Mouse (Mus musculus): ENCODE data around the gene Ncor2.

The Ncor2 gene

GRCm38 (mm10) chr5:125096368-125096767, 82.7 kb downstream of the Ncor2 start:
- WGBS = 68% methylated on average over 11 of the region's 11 CpGs

- 73% methylated on average over 14 of the region's 14 CpGs for WGBS
Observed at GRCm38 (mm10) chr5:125095525-125096175, 83.4 kb downstream of the Ncor2 start.

- 62% methylated on average over 5 of the region's 5 CpGs for WGBS
Observed at GRCm38 (mm10) chr5:125093795-125094194, 85.2 kb downstream of the Ncor2 start.

- 74% methylated on average over 6 of the region's 6 CpGs for WGBS
Observed at GRCm38 (mm10) chr5:125088076-125088475, 90.9 kb downstream of the Ncor2 start.

GRCm38 (mm10) chr5:125085097-125085617, 93.9 kb downstream of the Ncor2 start:
- 68% methylated on average over 8 of the region's 8 CpGs for WGBS

- 81% methylated on average over 6 of the region's 6 CpGs for WGBS
Observed at GRCm38 (mm10) chr5:125083674-125084073, 95.3 kb downstream of the Ncor2 start.

GRCm38 (mm10) chr5:125081318-125082101, 97.5 kb downstream of the Ncor2 start:
- WGBS = 29% methylated on average over 21 of the region's 21 CpGs

DNA sequence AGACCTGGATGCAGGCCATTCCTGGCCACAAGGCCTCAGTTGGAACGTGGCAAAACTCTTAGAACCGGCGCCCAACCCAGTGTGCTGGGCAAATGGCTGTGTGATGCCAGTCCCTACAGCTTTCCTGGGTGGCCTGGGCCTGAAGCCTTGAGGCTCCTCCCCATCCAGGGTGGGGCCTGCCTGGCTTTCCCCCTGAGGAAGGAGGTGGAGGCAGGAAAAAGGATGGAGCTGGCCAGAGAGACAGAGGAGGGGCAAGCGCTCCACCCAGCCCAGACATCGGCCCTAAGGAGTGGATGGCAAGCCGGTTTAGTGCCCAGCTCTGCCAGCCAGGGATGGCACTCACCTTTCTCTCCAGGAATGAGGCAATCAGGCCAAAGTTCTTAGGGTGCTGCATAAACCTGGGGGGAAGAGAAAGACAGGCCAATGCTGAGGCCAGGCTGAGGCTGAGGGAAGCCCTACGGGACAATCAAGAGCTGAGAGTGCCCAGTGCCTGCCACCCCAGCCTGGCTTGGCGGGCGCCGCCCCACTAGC, 98.2 kb downstream of the Ncor2 start:
- WGBS = 55% methylated on average over 10 of the region's 10 CpGs

DNA sequence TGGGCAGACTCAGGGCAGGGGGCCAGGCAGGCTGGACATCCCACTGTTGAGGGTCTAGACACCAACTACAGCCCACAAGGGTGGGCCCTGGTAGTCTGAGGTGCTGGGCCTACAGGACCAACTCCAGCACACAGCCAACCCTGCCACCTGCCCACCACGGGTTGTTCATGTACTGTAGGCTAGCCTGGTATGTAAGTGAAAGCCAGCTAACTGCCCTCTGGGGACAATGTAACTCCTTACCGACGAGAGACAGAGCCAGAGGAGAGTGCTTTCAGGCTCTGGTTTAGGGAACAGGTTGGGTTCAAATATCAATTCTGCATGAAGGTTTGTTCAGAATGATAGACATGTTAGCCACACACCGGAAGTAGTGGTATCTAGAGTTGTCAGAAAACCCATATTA, 98.7 kb downstream of the Ncor2 start:
- 84% methylated on average over 4 of the region's 4 CpGs for WGBS

DNA sequence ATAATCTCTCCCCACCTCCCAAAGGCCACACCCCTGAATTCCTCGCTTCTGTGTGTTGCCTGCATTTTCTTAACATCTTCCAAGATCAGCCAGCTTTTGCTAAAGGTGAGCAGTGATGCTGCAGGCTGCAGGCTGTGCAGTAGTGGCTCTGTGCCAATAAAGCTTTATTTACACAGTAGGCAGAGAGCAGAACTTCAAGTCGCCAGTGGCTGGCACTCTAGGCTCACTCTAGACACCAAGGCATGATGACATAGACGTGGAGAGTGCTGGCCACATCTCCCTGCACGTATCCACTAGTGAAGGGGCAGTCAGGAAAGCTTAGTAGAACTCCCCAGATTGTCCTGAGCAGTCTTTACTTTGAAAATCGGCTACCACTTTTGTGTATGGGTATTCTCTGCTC, 100.8 kb downstream of the Ncor2 start:
- WGBS = 58% methylated on average over 5 of the region's 5 CpGs

GRCm38 (mm10) chr5:125076183-125076582, 102.8 kb downstream of the Ncor2 start:
- WGBS = 46% methylated on average over 9 of the region's 9 CpGs

DNA sequence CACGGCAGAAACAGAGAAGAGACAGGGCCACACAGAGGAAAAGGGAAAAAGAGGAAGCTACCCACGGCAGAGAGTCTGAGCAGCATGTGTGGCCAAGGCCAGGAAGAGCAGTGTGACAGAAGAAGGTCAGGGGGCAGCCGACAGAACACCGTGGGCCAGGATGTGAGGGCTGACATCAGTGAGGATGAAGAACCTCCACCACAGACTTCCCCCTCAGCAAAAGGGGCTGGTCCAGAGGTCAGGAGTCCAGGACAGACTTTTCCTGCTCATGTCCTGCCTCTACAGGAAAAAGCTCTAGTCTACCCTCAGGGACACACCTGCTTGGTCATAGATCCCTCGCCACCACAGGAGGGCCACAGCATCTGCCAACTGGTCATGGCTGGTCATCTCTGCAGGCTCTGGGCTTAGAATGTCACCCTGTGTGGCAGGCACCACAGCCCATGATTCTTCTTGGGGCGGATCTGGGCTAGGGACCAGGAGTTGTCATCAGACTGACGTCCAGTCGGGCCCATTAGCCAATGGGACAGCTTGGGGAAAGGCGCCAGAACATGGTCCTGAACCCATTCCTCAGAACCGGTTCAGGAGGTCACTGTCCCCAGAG, 104.3 kb downstream of the Ncor2 start:
- 67% methylated on average over 10 of the region's 10 CpGs for WGBS

DNA sequence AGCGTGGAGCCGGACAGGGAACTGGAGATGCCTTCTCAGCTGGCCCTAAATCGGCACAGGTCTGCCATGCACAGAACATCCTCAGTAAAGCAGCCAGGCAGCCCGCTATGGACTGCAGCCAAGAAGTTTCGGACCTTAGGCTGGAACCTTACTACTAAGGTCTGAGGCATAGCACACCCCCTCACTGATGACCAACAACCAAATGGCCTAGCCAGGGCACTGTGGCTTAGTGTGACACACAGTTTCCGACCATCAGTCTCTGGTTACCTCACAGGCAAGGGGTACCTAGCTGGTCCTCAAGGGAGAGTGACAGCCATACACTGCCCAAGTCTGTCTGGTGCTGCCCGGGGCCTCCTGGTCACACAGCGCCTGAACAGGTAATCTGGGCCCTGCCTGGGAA, 105.1 kb downstream of the Ncor2 start:
- WGBS = 78% methylated on average over 8 of the region's 8 CpGs

- 81% methylated on average over 4 of the region's 4 CpGs for WGBS
Observed at GRCm38 (mm10) chr5:125073335-125073734, 105.7 kb downstream of the Ncor2 start.

DNA sequence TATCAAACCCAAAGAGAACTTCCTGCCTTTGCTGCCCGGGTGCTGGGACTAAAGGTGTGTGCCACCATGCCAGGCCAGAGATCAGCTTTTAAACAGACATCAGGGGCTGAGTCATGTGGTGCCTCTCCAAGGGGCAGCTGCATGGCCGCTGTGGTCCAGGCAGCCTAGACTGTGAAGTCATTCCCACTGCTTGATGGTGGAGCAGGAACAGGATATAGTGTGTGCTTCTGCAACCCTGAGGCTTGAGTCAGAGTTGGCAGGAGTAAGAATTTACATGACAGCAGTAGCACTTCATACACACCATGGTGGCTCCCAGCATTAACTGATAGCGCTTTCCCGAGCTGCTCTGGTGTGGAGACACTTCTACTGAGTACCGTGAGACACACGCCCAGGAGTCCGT, 106.6 kb downstream of the Ncor2 start:
- 65% methylated on average over 7 of the region's 7 CpGs for WGBS

DNA sequence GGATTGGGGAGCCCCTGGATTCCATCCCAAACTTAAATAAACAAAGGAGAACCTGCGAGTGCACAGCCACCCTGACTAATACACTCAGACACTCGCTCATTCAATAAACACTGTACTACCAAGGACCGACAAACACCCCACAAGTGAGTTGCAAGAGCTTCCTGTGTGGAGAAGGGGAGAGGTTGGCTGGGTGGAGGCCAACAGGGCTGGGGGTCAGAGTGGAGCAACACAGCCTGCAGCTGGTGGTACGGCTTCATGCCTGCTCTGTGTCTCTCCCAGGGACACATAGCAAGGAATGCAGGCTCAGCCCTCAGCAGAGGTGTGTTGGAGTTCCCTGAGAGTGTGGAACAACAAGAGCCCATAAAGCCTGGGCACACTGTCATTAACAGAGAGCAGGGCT, 107.1 kb downstream of the Ncor2 start:
- 59% methylated on average over 4 of the region's 4 CpGs for WGBS

- WGBS = 52% methylated on average over 2 of the region's 2 CpGs
Observed at GRCm38 (mm10) chr5:125070399-125070798, 108.6 kb downstream of the Ncor2 start.

- WGBS = 68% methylated on average over 5 of the region's 5 CpGs
Observed at GRCm38 (mm10) chr5:125069916-125070315, 109.1 kb downstream of the Ncor2 start.

GRCm38 (mm10) chr5:125069426-125069825, 109.6 kb downstream of the Ncor2 start:
- 59% methylated on average over 5 of the region's 5 CpGs for WGBS

DNA sequence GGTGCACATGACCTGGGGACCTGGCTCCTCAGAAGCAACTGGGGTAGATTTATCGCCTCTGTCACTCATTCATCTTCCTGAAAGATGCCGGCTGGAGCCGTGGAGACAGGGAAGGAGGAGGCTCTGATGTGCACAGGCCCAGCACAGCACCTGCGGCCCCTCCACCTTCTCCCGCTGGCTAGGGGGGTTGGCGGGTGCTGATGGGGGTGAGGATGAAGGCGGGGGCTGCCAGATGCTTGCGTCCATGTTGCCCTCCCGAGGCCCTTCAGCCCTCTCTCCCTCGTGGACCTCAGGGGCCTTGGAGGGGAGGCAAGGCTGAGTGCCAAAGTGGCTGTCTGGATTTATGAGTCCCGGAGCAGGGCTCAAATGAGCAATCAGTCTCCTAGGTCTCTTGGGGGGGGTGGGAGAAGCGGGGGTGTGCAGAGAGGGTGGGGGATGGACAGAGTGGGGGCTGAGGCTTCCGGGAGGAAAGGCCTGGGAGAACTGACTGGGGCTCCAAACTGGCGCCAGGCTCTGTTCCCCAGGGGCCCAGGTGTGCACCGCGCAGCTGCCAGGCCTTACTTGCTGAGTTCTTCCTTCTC, 110.6 kb downstream of the Ncor2 start:
- WGBS = 67% methylated on average over 16 of the region's 16 CpGs

GRCm38 (mm10) chr5:125067673-125068072, 111.3 kb downstream of the Ncor2 start:
- 92% methylated on average over 14 of the region's 14 CpGs for WGBS
